Mouse (Mus musculus): ENCODE data around the gene Spg7. TPM values are rescaled to one million over a fixed set of nuclear protein-coding genes. Genes with fewer than 3 reads are reported as not detected.
A peak's percentile ranks its signal among the peaks of the same experiment; 100 is the strongest.
"Not testable (repeated sequence)": the region's sequence is repeated elsewhere in the genome, so short reads cannot be mapped to it uniquely, and the experiment has no call there.

The Spg7 gene
- polyA plus RNA-seq, 1 experiment = 63.5 TPM

DNA sequence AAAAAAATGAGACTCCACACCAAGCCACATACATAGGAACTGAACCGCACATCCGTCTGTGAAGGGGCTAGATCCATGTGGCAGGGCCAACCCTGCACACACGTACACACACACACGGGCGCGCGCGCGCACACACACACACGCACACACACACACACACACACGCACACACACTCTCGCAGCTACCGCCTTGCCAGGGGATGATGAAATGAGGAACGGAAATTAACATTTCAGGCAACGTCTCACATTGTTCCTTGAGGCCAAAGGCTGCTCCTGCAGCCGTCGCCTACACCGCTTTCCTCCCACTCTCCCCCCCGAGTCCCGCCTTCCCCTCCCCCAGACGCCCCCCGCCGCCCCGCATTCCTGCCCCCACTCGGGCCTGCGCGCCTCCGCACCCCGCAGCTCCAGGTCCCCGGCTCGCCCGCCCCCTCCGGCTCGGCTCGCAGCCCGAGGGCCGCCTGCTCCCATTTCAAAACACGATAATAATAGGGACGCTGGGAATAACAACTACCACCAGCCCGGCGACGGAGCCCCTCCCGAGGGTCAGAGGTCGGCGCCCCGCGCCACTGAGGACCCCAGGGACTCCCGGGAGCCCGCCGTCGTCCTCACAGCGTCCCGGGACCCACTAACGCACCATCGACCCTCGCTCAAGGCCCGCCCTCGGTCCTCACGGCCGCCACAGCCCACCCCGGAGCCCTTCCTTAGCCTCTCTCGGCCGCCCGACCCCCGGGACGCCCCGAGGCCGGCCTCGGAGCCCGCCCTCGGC, 21.6 kb upstream of the Spg7 start:
- DNase-seq (ENCODE audit: low spot score) = peak; percentile 53

DNA sequence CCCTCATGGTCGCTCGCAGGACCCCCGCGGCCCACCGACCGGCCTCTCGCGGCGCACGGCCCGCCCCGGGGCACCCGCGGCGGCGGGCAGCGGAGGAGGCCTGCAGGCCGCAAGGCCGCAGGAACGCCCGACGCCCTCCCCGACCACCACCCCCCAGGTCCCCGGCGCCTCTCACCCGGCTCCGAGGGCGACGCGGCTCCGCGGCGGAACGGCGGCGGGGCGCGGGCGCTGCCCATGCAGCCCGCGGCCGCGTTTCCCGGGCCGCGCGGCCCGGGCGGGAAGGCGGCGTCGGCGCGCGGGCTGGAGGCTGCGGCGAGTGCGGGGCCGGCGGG, 21.0 kb upstream of the Spg7 start:
- no peak for DNase-seq (ENCODE audit: low spot score)

DNA sequence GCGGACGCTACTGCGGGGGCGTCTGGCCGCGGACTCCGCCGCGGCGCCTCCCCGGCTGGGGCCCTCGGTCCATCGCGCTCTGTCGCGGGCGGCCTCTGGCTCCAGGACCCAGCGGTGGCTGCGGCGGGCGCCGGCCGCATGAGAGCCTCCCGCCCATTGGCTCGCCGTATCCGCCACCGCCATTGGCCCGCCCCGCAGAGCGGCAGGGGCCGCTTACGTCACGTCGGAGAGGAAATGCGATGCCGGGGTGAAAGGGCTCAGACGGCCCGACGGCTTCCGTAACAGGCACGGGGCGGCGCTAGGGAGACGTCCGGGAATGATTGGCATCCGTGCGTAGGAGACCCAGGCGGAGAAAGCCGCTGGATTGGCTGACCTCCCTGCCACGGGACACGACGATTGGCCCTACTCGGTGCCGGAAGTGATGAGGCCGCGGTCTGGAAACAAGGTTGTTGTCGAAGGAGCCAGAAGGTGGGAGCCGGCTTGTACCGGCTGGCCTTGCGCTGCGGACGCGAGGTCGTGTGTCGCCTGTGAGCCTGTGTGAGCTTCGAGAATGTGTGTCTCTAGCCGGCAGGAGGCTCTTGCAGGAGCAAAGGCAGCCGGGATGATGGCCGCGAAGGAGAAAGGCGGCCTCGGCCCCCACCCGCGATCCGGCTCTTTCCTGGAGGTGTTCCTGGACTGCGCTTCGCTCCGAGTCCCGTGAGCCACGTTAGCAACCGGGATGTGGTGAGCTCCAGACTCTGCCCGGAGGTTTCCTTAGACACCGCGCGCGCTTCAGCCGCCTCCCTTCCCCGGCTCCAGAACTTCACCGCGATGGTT, 20.4 kb upstream of the Spg7 start, which contains the start of gene Ankrd11:
Gene Ankrd11, minus strand, starts transcription at position 120 of the 816 bp plus-strand sequence.
- peak; percentile 99 for DNase-seq (ENCODE audit: low spot score)

DNA sequence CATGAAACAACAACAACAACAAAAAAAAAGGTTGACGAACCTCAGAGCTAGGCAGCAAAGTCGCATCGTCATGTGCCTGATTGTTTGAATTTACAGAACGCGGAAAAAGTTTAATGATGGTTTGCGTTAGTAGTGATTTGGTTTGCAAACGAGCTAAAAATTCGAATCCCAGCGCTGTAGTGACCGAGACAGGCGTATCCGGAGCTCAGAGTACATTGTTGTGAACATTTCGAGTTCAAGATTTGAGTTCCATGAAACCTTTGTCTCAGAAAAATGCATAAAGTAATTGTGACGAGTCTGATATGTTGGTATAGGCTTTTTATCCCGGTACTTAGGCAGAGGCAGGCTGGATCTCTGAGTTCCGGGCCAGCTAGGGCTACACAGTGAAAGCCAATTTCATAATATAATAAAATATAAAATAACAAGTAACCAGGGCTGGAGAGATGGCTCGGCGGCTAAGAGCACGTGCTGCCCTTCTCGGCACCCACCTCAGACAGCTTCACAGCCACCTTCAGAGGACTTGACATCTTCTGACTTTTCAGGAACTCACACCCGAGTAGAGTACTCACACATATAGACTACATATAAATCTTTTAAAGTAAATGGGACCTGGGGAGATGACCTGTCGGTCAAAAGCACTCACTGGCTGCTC, 19.6 kb upstream of the Spg7 start:
- DNase-seq (ENCODE audit: low spot score) = no peak

DNA sequence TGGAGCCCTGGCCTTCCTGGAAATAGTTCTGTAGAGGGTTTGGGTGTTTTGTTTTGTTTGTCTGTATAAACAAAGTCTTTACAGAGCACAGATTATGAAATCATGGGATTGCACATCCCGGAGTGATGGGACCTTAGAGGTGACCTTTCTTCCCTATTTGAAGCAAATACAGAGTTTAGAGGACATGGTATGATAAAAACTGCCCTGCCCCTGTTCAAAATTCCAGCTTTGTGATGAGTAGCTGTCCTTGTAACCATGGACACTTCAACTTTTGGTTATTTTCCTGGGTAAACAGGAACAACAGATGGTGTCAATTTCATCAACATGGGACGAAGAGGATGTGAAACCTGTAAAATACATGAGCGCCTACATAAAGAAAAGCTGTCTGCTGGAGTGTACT, 18.8 kb upstream of the Spg7 start:
- DNase-seq (ENCODE audit: low spot score) = no peak

DNA sequence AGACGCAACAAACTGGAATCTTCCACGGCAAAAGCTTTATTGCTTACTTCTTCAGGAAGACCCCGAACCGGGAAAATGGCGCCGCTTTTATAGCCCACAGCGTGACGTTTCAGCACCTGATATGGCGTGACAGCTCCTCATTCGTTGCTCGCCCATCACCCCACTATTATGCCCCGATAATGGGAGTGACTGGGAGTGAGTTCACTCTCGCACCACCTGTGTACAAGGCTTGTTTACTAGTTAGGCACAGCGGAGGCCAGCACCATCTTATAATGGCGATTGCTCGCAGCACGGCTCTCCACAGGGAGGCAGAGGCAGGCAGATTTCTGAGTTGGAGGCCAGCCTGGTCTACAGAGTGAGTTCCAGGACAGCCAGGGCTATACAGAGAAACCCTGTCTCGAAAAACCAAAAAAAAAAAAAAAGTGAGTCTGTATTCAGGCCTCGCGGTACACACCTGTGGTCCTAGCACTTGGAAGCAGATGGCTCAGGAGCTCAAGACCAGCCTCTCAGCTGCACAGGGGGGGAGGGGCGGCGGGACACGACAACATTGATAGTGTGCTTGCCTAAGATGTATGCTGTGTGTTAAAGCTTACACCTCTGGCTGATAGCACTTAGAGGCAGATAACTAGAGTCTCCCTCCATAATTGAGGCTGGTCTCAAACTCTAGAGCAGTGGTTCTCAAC, 17.9 kb upstream of the Spg7 start:
- DNase-seq (ENCODE audit: low spot score) = not testable (repeated sequence)

DNA sequence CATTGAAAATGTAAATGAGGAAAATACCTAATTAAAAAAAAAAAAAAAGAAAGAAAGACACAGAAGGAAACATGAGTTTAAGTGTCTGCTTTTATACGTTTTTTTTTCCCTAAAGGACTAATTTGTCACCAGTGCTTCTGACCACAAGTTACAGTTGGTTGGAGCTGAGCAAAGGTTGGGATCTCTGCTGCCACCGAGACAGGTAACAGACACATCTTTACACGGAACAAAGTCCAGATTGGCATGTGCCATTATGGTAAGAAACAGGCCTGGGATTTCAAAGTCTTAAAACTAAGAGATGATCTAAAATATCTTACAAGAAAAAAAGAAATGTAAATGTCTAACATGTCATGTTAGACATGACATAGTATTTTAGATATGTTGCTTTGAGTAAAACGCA, 16.0 kb upstream of the Spg7 start:
- no peak for DNase-seq (ENCODE audit: low spot score)

DNA sequence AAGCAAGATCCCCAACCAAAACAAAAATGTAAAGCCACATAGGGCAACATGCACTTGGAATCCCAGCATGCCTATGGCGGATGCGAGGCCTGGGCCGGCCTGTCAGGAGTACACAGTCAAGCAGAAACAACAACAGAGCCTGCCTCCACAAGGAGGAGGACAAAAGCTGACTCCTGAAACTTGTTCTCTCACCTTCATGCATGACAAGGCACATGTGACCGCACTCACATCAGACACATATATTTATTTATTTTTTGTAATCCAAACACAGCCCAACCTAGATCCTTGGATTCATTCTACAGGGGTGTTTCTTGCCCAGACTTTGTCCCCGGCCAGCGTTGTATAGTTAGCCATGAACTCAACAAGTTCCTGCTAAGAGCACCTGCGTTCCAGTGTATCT, 14.9 kb upstream of the Spg7 start:
- no peak for DNase-seq (ENCODE audit: low spot score)

DNA sequence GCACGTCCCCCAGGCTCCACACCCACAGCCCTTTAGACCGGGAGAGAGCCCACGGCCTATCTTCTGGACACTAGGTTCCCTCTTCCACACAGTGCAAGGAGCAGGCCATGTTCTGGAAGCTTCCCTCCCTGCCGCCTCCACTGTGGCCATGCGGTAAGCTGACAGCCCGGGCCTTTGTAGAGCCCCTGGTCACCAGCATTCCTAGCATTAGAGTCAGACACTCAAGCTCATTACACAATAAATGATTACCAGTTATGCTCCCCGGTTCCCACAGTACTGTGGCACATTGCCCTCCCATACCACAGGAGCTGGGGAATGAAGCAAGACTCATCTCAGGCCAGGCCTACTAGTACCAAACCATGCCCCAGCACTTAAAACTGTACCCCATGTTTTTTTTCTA, 14.3 kb upstream of the Spg7 start:
- no peak for DNase-seq (ENCODE audit: low spot score)

DNA sequence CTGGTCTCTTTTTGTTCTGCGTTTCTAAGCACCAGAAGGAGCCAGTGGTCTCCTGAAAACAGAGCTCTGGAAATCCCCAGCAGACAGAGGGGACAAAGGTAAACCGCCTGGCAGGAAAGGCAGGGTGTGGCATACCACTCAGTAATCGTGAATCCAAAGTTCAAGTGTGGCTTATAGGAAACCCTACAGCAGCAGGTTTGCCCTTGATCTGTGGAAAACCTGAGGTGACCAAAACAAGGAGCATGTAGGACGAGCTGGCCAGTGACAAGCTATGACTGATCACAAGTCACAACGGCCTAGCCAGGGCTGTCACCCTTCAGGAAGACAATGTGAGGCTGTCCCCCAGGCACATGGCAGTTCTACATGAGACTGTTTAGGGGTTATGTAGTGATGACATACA, 11.3 kb upstream of the Spg7 start:
- DNase-seq (ENCODE audit: low spot score) = no peak

DNA sequence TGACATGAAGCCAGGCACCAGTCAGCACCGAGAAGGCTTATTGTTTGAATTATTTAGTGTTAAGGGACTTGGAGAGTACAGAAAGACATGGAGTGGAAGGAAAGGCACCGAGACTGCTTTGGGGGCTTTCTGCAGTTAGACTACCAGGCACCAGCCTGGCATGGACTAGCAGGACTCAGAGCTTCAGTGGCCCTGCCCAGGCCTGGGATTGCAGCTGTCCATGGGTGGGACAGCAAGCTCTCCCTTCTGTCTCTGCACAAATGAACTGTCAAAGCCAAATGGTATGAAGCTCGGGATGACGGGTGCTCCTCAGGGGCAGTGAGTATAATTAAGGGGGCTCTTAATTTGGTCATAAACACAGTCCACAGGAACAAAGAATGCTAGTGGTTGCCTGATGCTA, 1.3 kb downstream of the Spg7 start:
- DNase-seq (ENCODE audit: low spot score) = no peak

DNA sequence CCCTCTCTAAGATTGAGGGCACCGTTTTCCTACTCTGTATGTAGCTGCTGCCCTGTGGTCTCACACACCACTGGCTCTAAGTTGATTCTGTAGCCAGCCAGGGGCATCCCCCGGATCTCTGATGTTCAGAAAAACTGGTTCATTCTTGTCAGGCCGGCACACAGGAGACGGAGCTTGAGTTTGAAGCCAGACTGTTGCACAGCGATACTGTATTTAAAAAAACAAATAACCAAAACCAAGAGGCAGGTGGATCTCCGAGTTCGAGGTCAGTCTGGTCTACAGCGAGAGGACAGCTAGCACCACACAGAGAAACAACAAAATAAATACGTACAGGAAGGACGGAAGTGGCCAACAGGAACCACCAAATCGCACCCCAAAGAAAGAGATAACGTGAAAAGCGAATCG, 2.1 kb downstream of the Spg7 start:
- DNase-seq (ENCODE audit: low spot score) = no peak

DNA sequence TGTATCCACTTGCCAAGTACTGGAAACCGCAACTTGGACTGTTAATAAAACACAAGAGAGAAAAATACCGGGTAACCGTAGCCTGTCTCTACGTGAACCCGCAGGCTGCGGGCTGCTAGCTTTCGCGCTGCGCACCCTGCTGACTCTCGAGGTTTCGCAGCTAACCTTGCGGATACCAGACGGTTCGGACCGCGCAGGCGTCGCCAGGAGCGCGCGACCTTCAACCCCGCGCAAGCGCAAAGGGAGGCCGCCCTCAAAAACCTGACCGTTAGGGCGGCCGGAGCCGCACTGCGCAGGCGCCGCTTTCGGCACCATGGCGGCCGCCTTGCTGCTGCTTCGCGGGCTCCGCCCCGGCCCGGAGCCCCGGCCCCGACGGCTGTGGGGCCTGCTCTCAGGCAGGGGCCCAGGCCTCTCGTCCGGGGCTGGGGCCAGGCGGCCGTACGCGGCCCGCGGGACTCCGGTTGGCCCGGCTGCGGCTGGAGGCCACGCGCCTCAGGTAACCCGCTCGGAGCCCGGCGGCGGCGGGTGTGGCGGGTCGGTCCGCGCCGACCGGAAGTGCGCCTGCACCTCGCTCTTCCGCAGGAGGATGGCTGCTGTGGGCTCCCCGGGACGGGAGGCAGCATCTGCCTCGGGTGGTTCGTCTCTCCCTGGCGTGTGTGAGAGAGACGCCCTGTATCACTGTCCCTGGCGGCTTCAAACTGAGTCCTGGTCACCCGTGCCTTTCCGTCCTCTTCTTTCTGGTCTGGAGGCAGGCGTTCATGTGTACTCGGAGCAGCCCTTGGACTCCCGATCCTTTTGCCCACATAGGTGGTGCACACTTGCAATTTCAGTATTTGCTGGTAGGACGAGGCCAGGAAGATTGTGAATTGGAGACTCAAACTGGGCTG, 2.7 kb downstream of the Spg7 start:
- peak; percentile 95 for DNase-seq (ENCODE audit: low spot score)

DNA sequence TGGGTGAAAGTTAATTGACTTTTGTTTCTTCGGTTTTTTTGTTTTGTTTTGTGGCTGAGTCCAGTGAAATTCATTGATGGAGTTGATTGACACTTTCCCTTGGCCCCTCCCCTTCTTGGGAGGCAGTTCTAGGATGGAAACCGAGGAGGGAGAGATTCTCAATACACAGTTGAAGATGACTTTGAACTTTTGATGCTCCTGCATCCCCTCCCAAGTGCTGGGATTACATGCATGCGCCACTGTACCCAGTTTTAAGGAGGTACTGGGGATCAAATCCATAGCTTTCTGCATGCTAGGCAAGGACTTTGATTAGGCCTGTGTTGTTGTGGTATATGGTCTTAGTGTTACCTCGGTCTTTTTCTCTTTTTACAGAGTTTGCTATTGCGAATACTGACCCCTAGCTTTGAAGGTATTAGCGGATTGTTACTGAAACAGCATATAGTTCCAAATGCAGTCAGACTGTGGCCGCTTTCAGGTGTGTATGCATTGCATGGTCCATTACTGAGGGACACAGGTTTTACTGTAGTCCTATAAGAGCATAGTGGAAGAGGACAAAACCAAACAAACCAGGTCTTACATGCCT, 3.5 kb downstream of the Spg7 start:
- no peak for DNase-seq (ENCODE audit: low spot score)

DNA sequence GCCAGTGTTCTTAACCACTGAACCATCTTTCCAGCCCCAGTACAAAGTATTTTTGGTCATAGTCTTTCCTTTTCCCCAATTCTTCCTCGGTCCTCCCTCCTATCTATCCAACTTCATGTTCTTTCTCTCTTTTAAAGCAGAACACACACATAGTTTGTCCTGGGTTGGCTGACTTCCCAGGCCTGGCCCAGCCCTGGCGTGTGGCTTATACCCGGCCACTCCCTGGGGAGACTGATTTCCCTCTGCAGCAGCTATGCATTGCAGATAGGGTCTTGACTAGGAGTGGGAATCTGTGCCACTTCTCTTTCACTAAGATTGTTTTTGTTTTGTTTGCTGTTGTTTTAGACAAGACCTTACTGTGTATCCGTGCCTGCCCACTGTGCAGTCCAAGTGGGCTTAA, 8.4 kb downstream of the Spg7 start:
- no peak for DNase-seq (ENCODE audit: low spot score)

DNA sequence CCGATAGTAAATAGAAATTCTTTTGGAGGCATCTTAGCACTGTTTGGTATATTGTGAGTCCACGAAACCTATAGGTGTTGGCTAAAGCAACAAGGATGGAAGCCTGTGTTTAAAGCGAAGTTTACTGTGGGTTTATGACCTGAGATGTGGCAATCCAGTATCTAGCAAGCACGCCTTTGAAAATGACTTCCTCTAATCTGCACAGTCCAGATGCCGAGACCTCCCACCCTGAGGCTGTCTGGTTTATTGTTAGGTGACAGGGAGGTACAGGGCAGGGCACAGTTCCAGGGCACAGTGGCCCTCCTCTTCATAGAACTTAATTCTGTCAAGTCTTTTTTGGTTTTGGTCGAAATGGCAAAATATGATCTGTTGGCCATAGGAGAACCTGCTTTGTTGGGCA, 14.5 kb downstream of the Spg7 start:
- no peak for DNase-seq (ENCODE audit: low spot score)

DNA sequence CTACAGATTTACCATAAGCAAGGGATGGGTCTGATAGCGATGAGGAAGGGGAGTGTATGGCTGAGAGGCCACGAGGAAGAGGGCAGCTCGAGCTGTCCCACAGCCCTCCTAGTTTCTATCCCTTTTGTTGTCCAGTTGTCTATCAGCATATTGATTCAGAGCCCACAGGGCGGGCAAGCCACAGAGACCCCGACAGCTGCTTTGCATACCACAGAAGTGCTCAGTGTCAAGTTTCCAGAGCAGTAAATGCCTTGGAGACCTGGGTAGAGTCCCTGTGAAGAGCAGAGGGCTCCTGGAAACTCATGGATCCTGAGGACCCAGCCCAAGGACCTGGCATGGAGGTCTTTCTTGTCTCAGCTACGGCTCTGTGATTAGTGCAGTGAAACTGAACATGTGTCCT, 20.3 kb downstream of the Spg7 start:
- no peak for DNase-seq (ENCODE audit: low spot score)

DNA sequence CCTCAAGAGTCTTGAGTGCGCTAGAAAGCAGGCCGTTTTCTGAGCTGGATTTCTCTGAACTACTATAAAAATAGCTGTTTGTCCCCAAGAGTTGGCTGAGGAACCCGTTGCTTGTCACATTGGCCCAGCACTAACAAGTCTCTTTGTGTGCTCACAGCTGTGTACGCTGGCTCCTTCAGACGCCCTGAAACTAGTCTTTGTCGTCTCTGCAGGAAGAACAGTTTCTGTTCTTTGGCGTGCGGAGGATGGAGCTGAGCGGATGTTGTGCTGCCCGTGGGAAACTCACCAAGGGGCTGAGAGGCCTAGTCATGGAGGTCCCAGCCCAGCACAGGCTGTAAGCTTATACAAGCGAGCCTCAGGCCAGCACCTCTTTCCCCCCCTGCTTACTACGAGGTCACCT, 20.9 kb downstream of the Spg7 start:
- DNase-seq (ENCODE audit: low spot score) = no peak

DNA sequence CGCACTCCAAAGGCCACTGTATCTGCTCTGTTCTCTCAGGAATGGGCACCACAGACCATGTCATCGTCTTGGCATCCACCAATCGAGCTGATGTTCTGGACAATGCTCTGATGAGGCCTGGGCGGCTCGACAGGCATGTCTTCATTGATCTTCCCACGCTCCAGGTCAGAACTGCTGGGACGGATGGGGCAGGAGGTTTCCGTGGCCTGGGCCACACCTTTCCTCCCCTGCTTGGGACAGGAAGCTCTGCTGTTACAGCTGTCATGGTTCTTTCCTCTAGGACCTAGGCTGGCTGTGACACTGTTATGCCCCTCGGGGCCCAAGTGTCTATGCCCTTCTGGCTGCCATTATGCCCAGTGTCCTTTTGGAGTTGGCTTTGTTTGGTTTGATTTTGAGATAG, 24.5 kb downstream of the Spg7 start:
- DNase-seq (ENCODE audit: low spot score) = no peak

DNA sequence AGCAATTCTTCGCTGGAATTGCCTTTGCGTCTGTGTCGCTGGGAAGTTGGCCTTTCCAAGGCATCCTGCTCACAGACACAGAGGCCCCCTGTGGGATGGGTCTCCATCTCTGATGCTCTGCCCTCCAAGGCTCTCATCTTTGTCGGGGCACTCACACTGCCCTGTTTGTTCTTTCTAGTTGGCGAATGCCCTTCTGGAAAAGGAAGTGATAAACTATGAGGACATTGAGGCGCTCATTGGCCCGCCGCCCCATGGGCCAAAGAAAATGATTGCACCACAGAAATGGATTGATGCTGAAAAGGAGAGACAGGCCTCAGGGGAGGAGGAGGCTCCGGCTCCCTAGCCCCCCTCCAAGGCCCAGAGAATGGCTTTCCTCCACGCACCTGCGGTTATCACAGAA, 34.5 kb downstream of the Spg7 start:
- no peak for DNase-seq (ENCODE audit: low spot score)

Measured in urinary bladder, adult 2 months (tissue).